Mouse (Mus musculus): Measurements from ENCODE around the gene Fam19a1.
"Not testable (repeated sequence)": the region's sequence is repeated elsewhere in the genome, so short reads cannot be mapped to it uniquely, and the experiment has no call there.

The Fam19a1 gene

DNA sequence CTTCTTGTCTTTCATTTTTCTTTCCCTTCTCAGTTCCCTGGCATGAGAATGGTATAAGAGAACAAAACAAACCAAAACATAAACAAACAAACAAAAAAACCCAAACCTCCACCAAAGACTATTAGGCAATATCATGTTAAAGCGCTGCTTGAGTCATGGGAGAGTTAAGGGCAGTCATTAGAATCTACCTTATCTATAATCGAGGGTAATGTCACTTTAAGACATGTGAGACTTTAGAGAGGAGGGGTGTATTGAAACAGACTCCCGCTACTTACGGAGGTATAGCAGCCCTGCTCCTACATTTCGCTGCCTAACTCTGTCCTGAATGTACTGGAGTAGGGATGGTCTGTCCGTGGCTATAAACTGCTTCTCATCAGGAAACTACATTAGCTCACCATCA is at the start of gene Fam19a1:
TSS of gene Fam19a1 (plus strand) at position 301 of the 400 bp plus-strand sequence.
- DNase-seq (ENCODE audit: low read depth, low spot score): no peak

- no peak for DNase-seq (ENCODE audit: low read depth, low spot score)
Measured at GRCm38 (mm10) chr6:96071080-96071479, 41.9 kb upstream of the Fam19a1 start.

DNA sequence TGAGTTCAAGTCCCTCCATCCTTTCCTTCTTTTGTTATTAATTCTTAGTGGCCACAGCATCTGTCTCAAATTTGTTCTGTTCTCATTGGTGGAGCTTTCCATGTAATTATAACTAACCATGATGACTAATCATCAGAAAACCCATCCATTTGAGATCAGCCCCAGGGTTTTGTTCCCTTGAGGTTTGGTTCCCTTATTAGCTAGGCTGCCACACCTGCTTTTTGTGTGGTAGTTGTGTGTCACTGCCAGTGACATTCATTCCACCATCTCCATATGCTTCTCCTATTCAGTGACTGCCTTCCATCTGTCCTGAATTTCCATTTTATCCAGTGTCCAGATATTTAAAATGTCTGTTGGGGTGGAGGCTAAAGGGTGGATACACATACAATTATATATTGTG is 41.4 kb upstream of the Fam19a1 start:
- no peak for DNase-seq (ENCODE audit: low read depth, low spot score)

- no peak for DNase-seq (ENCODE audit: low read depth, low spot score)
Measured at GRCm38 (mm10) chr6:96089961-96090360, 23.0 kb upstream of the Fam19a1 start.

- DNase-seq (ENCODE audit: low read depth, low spot score): no peak
Measured at GRCm38 (mm10) chr6:96093716-96094115, 19.2 kb upstream of the Fam19a1 start.

DNA sequence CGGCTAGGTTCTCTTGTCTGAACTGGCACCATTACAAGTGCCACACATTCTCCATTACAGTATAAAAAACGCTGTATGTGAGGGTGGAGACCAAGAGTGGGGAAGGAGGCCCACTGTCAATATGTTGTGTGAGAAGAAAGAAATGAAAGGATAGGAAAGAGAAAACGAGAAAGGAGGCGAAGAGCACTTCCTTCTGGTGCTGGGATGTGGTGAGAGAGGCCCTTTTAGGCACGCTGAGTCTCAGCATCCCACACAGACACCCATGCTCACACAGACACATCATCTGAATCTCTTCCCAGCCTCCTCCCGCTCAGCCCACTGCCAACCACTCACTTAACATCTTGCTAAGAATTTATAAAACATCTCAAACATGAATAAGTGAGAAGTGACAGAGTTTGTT is 14.7 kb upstream of the Fam19a1 start:
- no peak for DNase-seq (ENCODE audit: low read depth, low spot score)

GRCm38 (mm10) chr6:96111656-96112055 is 1.3 kb upstream of the Fam19a1 start:
- no peak for DNase-seq (ENCODE audit: low read depth, low spot score)

DNA sequence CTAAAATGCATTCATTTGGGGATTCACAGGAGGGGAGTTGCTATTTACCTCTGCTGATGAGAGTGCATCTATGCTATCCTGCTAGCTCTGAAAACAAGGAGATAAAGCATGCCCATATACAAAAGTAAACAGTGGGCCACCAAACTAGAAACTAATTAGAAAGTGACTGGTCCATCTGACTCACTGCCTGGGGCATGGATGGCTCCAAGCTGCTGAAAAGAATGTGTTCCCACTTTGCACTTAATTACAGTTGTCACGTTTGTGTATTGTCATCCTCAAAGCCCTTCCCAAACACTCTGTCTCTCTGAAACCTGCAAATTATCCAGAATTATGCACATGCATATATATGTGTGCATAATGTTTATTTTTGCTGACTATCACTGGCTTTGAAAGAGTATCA is 1.2 kb downstream of the Fam19a1 start:
- no peak for DNase-seq (ENCODE audit: low read depth, low spot score)

DNA sequence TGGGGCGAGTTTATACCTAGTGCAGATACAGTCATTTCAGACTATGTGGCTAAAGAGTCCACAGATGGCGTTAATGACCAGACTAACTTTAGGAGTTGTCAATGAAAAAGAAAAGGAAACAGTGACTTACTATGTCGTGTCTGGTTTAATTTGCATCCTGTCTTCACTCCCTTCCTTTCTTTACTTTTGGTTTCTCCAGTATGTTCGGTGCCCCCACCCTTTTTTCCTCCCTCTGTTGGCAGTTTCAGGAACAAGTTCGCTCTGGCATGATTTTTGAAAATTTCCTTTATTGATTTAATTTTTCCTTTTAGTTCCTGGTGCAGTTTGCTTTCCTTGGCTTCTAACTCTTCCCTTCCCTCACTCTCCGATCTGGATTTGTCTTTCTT is 3.2 kb downstream of the Fam19a1 start:
- DNase-seq (ENCODE audit: low read depth, low spot score): no peak

GRCm38 (mm10) chr6:96116534-96117272 is 3.7 kb downstream of the Fam19a1 start:
- DNase-seq (ENCODE audit: low read depth, low spot score): no peak

DNA sequence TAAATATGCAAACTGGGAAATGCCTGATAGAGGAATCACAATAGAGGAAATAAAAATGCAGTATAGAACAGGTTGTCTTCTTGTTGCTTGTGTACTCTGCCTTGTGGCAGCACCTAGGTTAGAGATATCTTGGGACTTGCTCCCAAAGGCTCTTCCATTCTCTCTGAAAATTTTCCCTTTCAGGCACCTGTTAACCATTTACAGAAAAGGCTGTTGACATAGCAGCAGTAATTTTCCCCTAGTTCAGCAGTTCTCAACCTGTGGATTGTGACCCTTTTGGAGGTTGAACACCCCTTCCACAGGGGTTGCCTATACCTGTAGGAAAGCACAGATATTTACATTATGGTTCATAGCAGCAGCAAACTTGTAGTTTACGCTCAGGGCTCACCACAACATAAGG is 30.4 kb downstream of the Fam19a1 start:
- no peak for DNase-seq (ENCODE audit: low read depth, low spot score)

DNA sequence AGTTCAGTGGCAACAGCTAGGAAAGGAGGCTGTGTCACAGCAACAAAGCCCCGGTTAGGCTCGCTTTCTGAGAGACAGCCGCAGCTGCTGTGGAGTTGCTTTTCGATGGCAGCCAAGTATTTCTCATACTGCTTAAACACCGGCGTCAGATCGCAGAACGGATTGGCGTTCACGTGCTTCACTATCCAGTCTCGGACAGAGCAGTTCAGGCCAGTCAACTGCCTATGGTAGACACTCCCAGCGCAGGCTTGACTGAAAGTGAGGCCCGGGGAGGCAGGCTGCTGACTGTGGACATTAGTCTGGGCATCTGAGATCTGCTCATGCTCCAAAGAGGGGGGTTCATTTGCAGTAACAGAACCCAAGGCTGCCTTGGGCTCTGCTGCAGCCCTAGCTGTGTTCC is 52.4 kb downstream of the Fam19a1 start:
- peak; percentile 7 for DNase-seq (ENCODE audit: low read depth, low spot score)

DNA sequence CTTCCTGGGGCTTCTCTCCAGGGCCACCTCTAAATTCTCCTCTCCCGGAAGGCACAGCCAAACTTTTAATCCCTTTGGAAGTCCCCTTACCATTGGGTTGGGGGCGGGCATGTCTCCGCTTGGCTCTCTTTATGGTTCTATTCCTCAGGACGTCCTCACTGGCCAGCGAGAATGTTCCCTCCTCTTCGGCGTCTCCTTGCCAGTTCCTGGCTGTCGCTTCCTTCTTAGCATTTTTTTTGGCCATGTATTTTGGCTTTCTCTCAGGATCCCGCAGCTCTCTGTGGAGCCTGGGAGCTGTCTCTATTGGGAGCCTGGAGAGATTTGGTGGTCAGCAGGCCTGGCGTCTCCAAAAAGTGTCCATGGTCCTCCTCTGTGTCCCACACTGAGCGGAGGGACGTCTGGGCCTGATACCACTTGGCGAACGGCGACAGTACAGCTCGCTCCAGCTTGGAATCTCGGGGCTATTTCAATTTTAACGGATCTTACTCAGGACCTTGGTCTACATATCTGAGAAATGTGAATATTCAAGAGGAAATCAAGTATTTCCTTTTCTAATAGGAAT is 52.9 kb downstream of the Fam19a1 start, which contains the start of gene 1700123L14Rik:
TSS of gene 1700123L14Rik (minus strand) at position 426 of the 562 bp plus-strand sequence.
- DNase-seq (ENCODE audit: low read depth, low spot score): no peak

DNA sequence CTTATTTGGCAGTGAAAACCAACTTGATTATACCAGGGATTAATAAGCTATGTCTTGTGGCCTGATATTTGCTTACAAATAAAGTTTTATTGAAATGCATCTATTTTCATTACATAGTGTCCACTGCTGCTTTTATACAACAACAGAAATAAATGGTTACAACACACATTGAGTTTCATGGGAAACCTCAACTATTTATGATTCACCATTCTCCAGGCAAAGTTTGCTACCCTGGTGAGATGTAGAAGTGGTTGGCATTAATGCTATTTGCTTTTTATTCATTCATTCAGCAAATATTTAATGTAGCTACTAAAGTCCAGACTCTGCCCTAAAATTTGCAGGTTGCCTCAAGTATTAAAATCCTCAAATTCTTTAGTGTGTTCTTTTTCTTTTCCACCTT is 54.1 kb downstream of the Fam19a1 start:
- DNase-seq (ENCODE audit: low read depth, low spot score): no peak

DNA sequence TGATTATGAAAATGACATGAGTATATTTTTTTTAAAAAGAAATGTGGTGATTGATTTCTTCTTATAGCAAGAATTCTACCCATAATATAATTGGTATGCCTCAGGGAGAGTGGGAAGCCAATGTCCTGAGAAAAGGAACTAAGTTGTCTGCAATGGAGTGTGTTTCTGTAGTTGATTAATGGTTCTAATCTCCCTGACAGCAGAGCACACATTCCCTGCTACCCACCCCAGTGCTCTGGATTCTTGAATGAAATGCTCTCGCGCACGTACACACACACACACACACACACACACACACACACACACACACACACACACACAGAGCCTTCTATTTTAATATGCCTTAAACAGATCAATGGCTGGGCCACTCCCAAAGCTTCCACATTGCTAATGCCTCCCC is 60.7 kb downstream of the Fam19a1 start:
- no peak for DNase-seq (ENCODE audit: low read depth, low spot score)

GRCm38 (mm10) chr6:96178530-96178929 is 65.6 kb downstream of the Fam19a1 start:
- no peak for DNase-seq (ENCODE audit: low read depth, low spot score)

DNA sequence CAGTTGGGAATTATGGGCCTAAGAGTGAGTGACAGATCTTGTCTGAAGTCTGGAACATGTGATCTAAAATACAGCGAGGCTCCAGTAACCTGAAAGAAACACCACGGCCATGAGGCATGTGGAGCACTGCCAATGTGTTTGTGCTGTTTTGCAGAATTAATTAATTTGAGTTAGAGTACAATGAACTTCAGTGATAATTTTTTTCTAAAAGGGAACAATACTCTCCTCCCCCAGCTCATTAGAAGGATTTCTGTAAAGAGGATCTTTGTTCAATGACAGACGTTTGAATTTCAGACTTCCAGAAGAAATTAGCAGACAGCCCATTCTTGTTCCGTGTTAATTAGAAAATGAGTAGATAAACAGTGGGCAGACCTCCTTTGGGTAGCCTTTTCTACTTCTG is 70.4 kb downstream of the Fam19a1 start:
- no peak for DNase-seq (ENCODE audit: low read depth, low spot score)

DNA sequence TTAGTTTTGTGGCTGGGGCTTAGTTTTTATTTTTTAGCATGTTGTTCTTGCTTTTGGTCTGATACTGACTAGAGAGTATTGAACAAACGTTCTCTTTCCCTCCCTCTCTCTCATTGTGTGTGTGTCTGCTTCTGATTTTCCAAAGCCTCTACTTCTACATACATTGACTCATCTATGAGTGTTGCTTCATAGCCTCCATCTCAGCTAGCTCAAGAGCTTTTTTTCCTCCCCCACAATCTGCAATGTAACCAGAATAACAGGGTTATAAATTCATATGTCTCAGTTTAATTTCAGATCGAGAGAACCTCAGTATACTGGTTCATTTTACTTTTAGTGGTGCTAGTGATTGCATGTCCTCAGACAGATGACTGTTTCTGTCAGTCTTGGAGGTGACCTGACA is 73.6 kb downstream of the Fam19a1 start:
- no peak for DNase-seq (ENCODE audit: low read depth, low spot score)

GRCm38 (mm10) chr6:96198991-96199390 is 86.0 kb downstream of the Fam19a1 start:
- not testable (repeated sequence) for DNase-seq (ENCODE audit: low read depth, low spot score)

DNA sequence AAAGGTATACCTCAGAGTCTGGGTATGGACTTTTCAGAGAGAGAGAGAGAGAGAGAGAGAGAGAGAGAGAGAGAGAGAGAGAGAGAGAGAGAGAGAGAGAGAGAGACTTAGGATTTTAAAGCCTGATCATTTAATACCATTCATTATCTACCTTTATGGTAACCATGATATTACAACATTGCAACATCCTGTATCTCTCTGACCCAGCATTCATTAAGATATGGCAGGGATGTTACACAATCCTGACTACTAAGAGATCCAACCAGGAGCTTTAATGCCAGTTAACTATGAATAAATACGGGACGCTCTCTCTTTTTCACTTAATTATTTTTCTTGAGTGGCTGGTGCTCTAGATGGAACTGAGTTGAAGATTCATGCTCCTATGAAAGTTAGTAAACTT is 92.4 kb downstream of the Fam19a1 start:
- DNase-seq (ENCODE audit: low read depth, low spot score): no peak

DNA sequence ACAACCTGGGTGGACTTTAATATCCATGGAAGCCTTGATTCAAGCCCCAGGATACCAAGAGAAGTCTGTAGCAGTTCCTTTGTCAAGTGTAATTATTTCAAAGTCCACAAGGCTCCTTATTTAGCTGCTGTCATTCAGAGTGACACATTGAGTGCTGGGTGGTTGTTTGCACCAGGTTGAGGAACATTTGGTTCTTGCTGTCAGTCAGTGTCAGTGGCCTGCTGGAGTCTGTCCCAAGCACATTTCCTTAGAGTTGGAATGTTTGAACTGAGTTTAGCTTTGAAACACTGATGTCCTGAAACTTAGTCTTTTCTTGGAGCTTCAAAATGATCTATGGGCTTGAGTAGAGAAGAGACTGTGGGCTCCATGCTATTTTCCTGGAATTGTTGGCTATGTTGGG is 121.9 kb downstream of the Fam19a1 start:
- DNase-seq (ENCODE audit: low read depth, low spot score): no peak

GRCm38 (mm10) chr6:96244320-96244719 is 131.4 kb downstream of the Fam19a1 start:
- DNase-seq (ENCODE audit: low read depth, low spot score): no peak

- DNase-seq (ENCODE audit: low read depth, low spot score): no peak
Measured at GRCm38 (mm10) chr6:96252001-96252400, 139.0 kb downstream of the Fam19a1 start.

- DNase-seq (ENCODE audit: low read depth, low spot score): no peak
Measured at GRCm38 (mm10) chr6:96254815-96255214, 141.9 kb downstream of the Fam19a1 start.

All from skeletal muscle tissue, adult 2 months (tissue).